Comparison of ENCODE assay signal across 16 mouse cellular contexts in genomic region chr2:77312616-77313015, GRCm38 (mm10). TPM values are rescaled to one million over a fixed set of nuclear protein-coding genes. Genes with fewer than 3 reads are reported as not detected.
A peak's percentile ranks its signal among the peaks of the same experiment; 100 is the strongest.
DNase-seq lines count a peak whose midpoint lies in the region; ATAC-seq and TF ChIP-seq lines count a peak whose summit lies in the region.
"Had no signal": no experiment of that assay in that cellular context is flagged by ENCODE, and none has a peak within 500 bp of the region (broad histone marks: within the 10 kb centered on the region; RNA-seq: fewer than 3 reads in every experiment).

No protein-coding gene starts in this region.

- no peak for TF ChIP-seq CTCF in gastrocnemius, adult 2 months (IDR thresholded peaks at IDR 0.05)

- 40% methylated on average over 9 of the region's 9 CpGs for WGBS in heart, embryonic 11.5 days (ENCODE audit: insufficient replicate concordance)
- 89% methylated on average over 9 of the region's 9 CpGs for WGBS in forebrain, embryonic 11.5 days

- H3K9me3 ChIP-seq in heart, embryonic 11.5 days (replicated peaks; ENCODE audit: control insufficient read depth, low read length): no peaks in the 10 kb centered on the region
- no peaks in the 10 kb centered on the region for H3K9me3 ChIP-seq in forebrain, embryonic 11.5 days (ENCODE audit: control insufficient read depth, low read length)
- H3K9me3 ChIP-seq: embryonic facial prominence, embryonic 15.5 days; forebrain, embryonic 10.5 days; hindbrain, embryonic 10.5 days; liver, embryonic 12.5 days; lung, embryonic 15.5 days had no signal

- peak overlapping the region; percentile 97 for H3K27ac ChIP-seq in gastrocnemius, adult 2 months
- H3K27ac ChIP-seq in heart, embryonic 11.5 days (ENCODE audit: low read depth, low read length): no peak overlapping the region
- no peak overlapping the region for H3K27ac ChIP-seq in forebrain, embryonic 11.5 days (ENCODE audit: low read depth, low read length)
- H3K27ac ChIP-seq: embryonic facial prominence, embryonic 15.5 days; forebrain, embryonic 10.5 days; hindbrain, embryonic 10.5 days; liver, embryonic 12.5 days; lung, embryonic 15.5 days; stomach, postnatal 0 days had no signal

- no peaks in the 10 kb centered on the region; the same call in 1 of the 2 replicates for H3K4me1 ChIP-seq in heart, embryonic 11.5 days (ENCODE audit: control insufficient read depth, insufficient read depth, low read length)
- no peaks in the 10 kb centered on the region for H3K4me1 ChIP-seq in forebrain, embryonic 11.5 days (replicated peaks; ENCODE audit: control insufficient read depth, insufficient read depth, low read length)
- H3K4me1 ChIP-seq: embryonic facial prominence, embryonic 15.5 days; forebrain, embryonic 10.5 days; liver, embryonic 12.5 days had no signal

- no peak for ATAC-seq in heart, embryonic 11.5 days (replicated peaks; ENCODE audit: insufficient number of reproducible peaks, low FRiP score, low TSS enrichment)
- no peak for ATAC-seq in forebrain, embryonic 11.5 days (replicated peaks; ENCODE audit: low FRiP score)
- ATAC-seq: liver, embryonic 12.5 days had no signal

- no peaks in the 10 kb centered on the region for H3K27me3 ChIP-seq in heart, embryonic 11.5 days (ENCODE audit: control insufficient read depth, insufficient read depth, low read length)
- H3K27me3 ChIP-seq in forebrain, embryonic 11.5 days (ENCODE audit: control insufficient read depth, insufficient read depth, low read length): no peaks in the 10 kb centered on the region
- H3K27me3 ChIP-seq: embryonic facial prominence, embryonic 15.5 days; liver, embryonic 12.5 days; lung, embryonic 15.5 days had no signal

- H3K4me3 ChIP-seq in gastrocnemius, adult 2 months: peak overlapping the region; percentile 73
- no peak overlapping the region for H3K4me3 ChIP-seq in heart, embryonic 11.5 days (ENCODE audit: low read depth, low read length)
- H3K4me3 ChIP-seq in forebrain, embryonic 11.5 days (ENCODE audit: low read depth, low read length): no peak overlapping the region
- H3K4me3 ChIP-seq: embryonic facial prominence, embryonic 15.5 days; forebrain, embryonic 10.5 days; hindbrain, embryonic 10.5 days; liver, embryonic 12.5 days; lung, embryonic 15.5 days had no signal

- H3K36me3 ChIP-seq in heart, embryonic 11.5 days (ENCODE audit: control insufficient read depth, insufficient read depth, low read length): no peaks in the 10 kb centered on the region
- H3K36me3 ChIP-seq in forebrain, embryonic 11.5 days (ENCODE audit: control insufficient read depth, insufficient read depth, low read length): no peaks in the 10 kb centered on the region
- H3K36me3 ChIP-seq: embryonic facial prominence, embryonic 15.5 days; forebrain, embryonic 10.5 days; hindbrain, embryonic 10.5 days; liver, embryonic 12.5 days; lung, embryonic 15.5 days had no signal

- H3K4me2 ChIP-seq in heart, embryonic 11.5 days: peak overlapping the region; percentile 50
- H3K4me2 ChIP-seq in forebrain, embryonic 11.5 days (ENCODE audit: low read depth, low read length, severe bottlenecking): no peak overlapping the region
- H3K4me2 ChIP-seq: embryonic facial prominence, embryonic 15.5 days; liver, embryonic 12.5 days; lung, embryonic 15.5 days had no signal

- intact Hi-C loops in gastrocnemius, adult 2 months (cut with DNase I): no loop called here
- intact Hi-C loops in gastrocnemius, postnatal 14 days (cut with DNase I; ENCODE audit: low total_unique reads): no loop called here
- intact Hi-C loops in heart, postnatal 14 days (cut with DNase I): no loop called here

- peak; percentile 65 for DNase-seq in gastrocnemius, adult 2 months
- DNase-seq in gastrocnemius, postnatal 4 days (ENCODE audit: low spot score in 2 of 2): no peak
- peak; percentile 19 for DNase-seq in gastrocnemius, postnatal 14 days
- DNase-seq in heart, postnatal 14 days: peak; percentile 39 to 40
- DNase-seq in cerebellum, adult 9-11 months: no peak
- DNase-seq in forebrain, embryonic 11.5 days (ENCODE audit: low spot score): no peak
- DNase-seq in layer of hippocampus, adult 9-11 months: no peak
- DNase-seq: cerebellum, postnatal 10 days; embryo, embryonic 11 days had no signal

- H3K9ac ChIP-seq in heart, embryonic 11.5 days (ENCODE audit: low read depth, low read length): no peak overlapping the region
- H3K9ac ChIP-seq in forebrain, embryonic 11.5 days (ENCODE audit: low read length): no peak overlapping the region
- H3K9ac ChIP-seq: embryonic facial prominence, embryonic 15.5 days; liver, embryonic 12.5 days; lung, embryonic 15.5 days had no signal

RNA-seq across cellular contexts. Expression of gene Sestd1, which starts 32.2 kb away (rescaled TPM):
- total RNA-seq in gastrocnemius, adult 2 months (2021): 10 to 100 TPM in 1 of 2 experiments, 1 to 10 TPM in 1; 9.8 to 10.3 TPM
- 10 to 100 TPM; 25.3 to 30.0 TPM for total RNA-seq in gastrocnemius, postnatal 4 days (2021)
- total RNA-seq in gastrocnemius, postnatal 14 days (2021): 10 to 100 TPM; 11.0 to 11.1 TPM
- polyA plus RNA-seq in heart, embryonic 11.5 days (2014; fragmentation: Nextera tagmentation; extraction: Ambion mirVana): 12.9 and 15.8 TPM in 2 replicates
- 10 to 100 TPM; 23.5 to 25.0 TPM for total RNA-seq in heart, postnatal 14 days (2021)
- 26.0 and 27.1 TPM in 2 replicates for polyA plus RNA-seq in forebrain, embryonic 11.5 days (2014; fragmentation: Nextera tagmentation; extraction: Ambion mirVana)

Comparison
In these comparisons a context has a peak if more than half of its experiments do, and no peak if none do; other contexts are left out.
1. DNase-seq: peak in gastrocnemius, adult 2 months (single experiment), gastrocnemius, postnatal 14 days (single experiment) and heart, postnatal 14 days (2 of 2); none in gastrocnemius, postnatal 4 days (0 of 2), cerebellum, adult 9-11 months (single experiment), forebrain, embryonic 11.5 days (single experiment) and layer of hippocampus, adult 9-11 months (single experiment).